ENCODE assay signal across 24 mouse cellular contexts in the genomic region with DNA sequence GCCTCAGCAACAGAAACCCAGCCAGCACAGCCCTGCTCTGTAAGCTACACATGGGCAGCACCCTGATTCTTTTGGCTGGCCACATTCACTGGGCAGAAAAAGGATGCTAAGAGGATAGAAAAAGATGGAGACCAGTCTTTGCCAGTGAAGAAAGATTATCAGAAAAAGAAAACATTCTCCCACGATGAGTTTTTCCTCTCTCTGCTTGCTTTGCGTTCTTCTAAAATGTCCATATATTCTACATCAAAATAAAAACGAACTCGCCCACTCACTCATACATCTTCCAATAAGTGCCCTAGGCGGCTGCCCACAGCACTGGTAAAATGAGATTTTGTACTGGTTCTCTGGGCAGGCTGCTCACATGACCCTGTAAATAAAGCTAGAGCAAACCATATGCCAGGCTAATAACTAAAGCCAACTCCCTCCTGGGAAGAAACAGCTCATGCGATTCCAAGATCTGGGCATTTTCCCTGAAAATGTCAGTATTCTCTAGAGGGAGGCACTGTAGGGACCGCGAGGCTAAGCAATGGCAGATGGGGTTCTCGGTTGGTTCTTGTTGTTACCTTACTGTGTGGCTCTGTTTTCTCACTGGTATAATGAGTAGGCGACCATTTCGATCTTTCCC. TPM values are rescaled to one million over a fixed set of nuclear protein-coding genes. Genes with fewer than 3 reads are reported as not detected.
DNase-seq lines count a peak whose midpoint lies in the region; ATAC-seq and TF ChIP-seq lines count a peak whose summit lies in the region.
"Had no signal": no experiment of that assay in that cellular context is flagged by ENCODE, and none has a peak within 500 bp of the region (broad histone marks: within the 10 kb centered on the region; RNA-seq: fewer than 3 reads in every experiment).

No protein-coding gene starts in this region.

- H3K4me2 ChIP-seq in liver, embryonic 12.5 days, result no peak overlapping the region
- H3K4me2 ChIP-seq: embryonic facial prominence, embryonic 12.5 days; midbrain, embryonic 15.5 days; stomach, embryonic 15.5 days had no signal

- H3K36me3 ChIP-seq in liver, embryonic 12.5 days, result no peaks in the 10 kb centered on the region
- H3K36me3 ChIP-seq: embryonic facial prominence, embryonic 12.5 days; limb, embryonic 10.5 days; midbrain, embryonic 15.5 days; stomach, embryonic 15.5 days had no signal

- H3K4me3 ChIP-seq in layer of hippocampus, adult 2 months, result no peak overlapping the region
- no peak overlapping the region for H3K4me3 ChIP-seq in liver, embryonic 12.5 days
- H3K4me3 ChIP-seq: embryonic facial prominence, embryonic 12.5 days; erythroblast, embryonic 14.5 days; limb, embryonic 10.5 days; midbrain, embryonic 15.5 days; stomach, embryonic 15.5 days had no signal

- ATAC-seq in cerebellum, adult (ENCODE audit: insufficient number of reproducible peaks, low FRiP score, low TSS enrichment), result peak; percentile 85
- no peak for ATAC-seq in liver, embryonic 12.5 days
- no peak for ATAC-seq in monocyte, adult 5-6 weeks (replicated peaks; ENCODE audit: insufficient number of reproducible peaks, low FRiP score, low TSS enrichment, poor library complexity, severe bottlenecking)
- ATAC-seq: activated CD4-positive, CD25-positive, alpha-beta regulatory T cell, adult 4 months; intestine, postnatal 0 days; midbrain, embryonic 15.5 days had no signal

- H3K4me1 ChIP-seq in liver, embryonic 12.5 days, result no peaks in the 10 kb centered on the region
- H3K4me1 ChIP-seq: embryonic facial prominence, embryonic 12.5 days; limb, embryonic 10.5 days; stomach, embryonic 15.5 days had no signal

- no peak overlapping the region for H3K9ac ChIP-seq in liver, embryonic 12.5 days
- H3K9ac ChIP-seq: embryonic facial prominence, embryonic 12.5 days; midbrain, embryonic 15.5 days; stomach, embryonic 15.5 days had no signal

- no peak for TF ChIP-seq CTCF in layer of hippocampus, adult 2 months (conservative IDR thresholded peaks at IDR 0.05)

- peak overlapping the region; percentile 37 for H3K27ac ChIP-seq in layer of hippocampus, adult 2 months
- no peak overlapping the region for H3K27ac ChIP-seq in liver, embryonic 12.5 days
- H3K27ac ChIP-seq: embryonic facial prominence, embryonic 12.5 days; limb, embryonic 10.5 days; midbrain, embryonic 15.5 days; stomach, embryonic 15.5 days had no signal

- no peaks in the 10 kb centered on the region for H3K27me3 ChIP-seq in liver, embryonic 12.5 days (replicated peaks)
- H3K27me3 ChIP-seq: embryonic facial prominence, embryonic 12.5 days; midbrain, embryonic 15.5 days; stomach, embryonic 15.5 days had no signal

- H3K9me3 ChIP-seq in liver, embryonic 12.5 days (replicated peaks), result no peaks in the 10 kb centered on the region
- H3K9me3 ChIP-seq: embryonic facial prominence, embryonic 12.5 days; limb, embryonic 10.5 days; midbrain, embryonic 15.5 days; stomach, embryonic 15.5 days had no signal

- WGBS in liver, embryonic 12.5 days (ENCODE audit: insufficient replicate concordance), result 74% methylated on average over 11 of the region's 11 CpGs

- DNase-seq in cerebellum, postnatal 4 days (ENCODE audit: low spot score in 2 of 2), result no peak
- no peak for DNase-seq in layer of hippocampus, adult 2 months (ENCODE audit: low spot score in 2 of 2)
- DNase-seq in layer of hippocampus, adult 11-12 months (ENCODE audit: low spot score), result no peak
- peak; percentile 77 to 85 for DNase-seq in cerebellum, adult 18-20 months
- peak; percentile 61 to 83 for DNase-seq in cerebellum, postnatal 14 days
- DNase-seq: adrenal gland, adult 8-10 months; gastrocnemius, postnatal 36 days; heart, postnatal 4 days; kidney, postnatal 25 days; liver; lung, postnatal 4 days; thymus, postnatal 25 days had no signal

RNA-seq across cellular contexts. Expression of gene Cd6, which starts 24.1 kb away (rescaled TPM):
- under 1 TPM in 1 of 2 experiments, not detected in 1; 0.32 TPM for total RNA-seq in layer of hippocampus, adult 2 months (2021)
- polyA plus RNA-seq in liver, embryonic 12.5 days (2016; fragmentation: Nextera tagmentation; extraction: Ambion mirVana), result not detected in 2 replicates
- 1.8 to 3.3 TPM (median 2.2 TPM) in 3 replicates for total RNA-seq in monocyte, adult 5-6 weeks (2017)
- polyA plus RNA-seq: embryonic facial prominence, embryonic 12.5 days; erythroblast, embryonic 14.5 days; limb, embryonic 10.5 days; neural tube, embryonic 14.5 days had no signal

RNA-seq across cellular contexts. Expression of gene Slc15a3, which starts 33.8 kb away (rescaled TPM):
- 1 to 10 TPM; 1.3 TPM for total RNA-seq in layer of hippocampus, adult 2 months (2021)
- 1.0 and 1.2 TPM in 2 replicates for polyA plus RNA-seq in liver, embryonic 12.5 days (2016; fragmentation: Nextera tagmentation; extraction: Ambion mirVana)
- total RNA-seq in monocyte, adult 5-6 weeks (2017), result 23.9 to 28.8 TPM (median 26.8 TPM) in 3 replicates
- total RNA-seq: common myeloid progenitor, adult 5-6 weeks had no signal

Comparison
In these comparisons a context has a peak if more than half of its experiments do, and no peak if none do; other contexts are left out.
1. DNase-seq: peak in cerebellum, adult 18-20 months (2 of 2) and cerebellum, postnatal 14 days (2 of 2); none in cerebellum, postnatal 4 days (0 of 2), layer of hippocampus, adult 2 months (0 of 2) and layer of hippocampus, adult 11-12 months (single experiment).
2. RNA of gene Slc15a3, which starts 33.8 kb away (total RNA-seq): 23.9 to 28.8 TPM in monocyte, adult 5-6 weeks; 1.3 TPM in layer of hippocampus, adult 2 months; every median in the first group is over 10 times any median in the second.